Mouse (Mus musculus): ENCODE measurements around the gene Susd4. TPM values are rescaled to one million over a fixed set of nuclear protein-coding genes. Genes with fewer than 3 reads are reported as not detected.
A peak's percentile ranks its signal among the peaks of the same experiment; 100 is the strongest.

The Susd4 gene
- polyA plus RNA-seq, 1 experiment from 2014 or later, result 26.0 TPM

GRCm38 (mm10) chr1:182817106-182817505, 53.4 kb downstream of the Susd4 start:
- ATAC-seq (replicated peaks; ENCODE audit: low FRiP score, low read depth) (no peak), DNase-seq (ENCODE audit: low spot score) (no peak)
- no peaks in the 10 kb centered on the region for H3K36me3 ChIP-seq (ENCODE audit: insufficient read depth, low read length)
- 69% methylated on average over 5 of the region's 5 CpGs for WGBS
- H3K9me3 ChIP-seq (replicated peaks; ENCODE audit: low read length), result no peaks in the 10 kb centered on the region
- 0 out of 2 replicates have a peak, but pooled peaks cover 14% of the 10 kb centered on the region for H3K4me1 ChIP-seq (replicated peaks; ENCODE audit: insufficient read depth, low read length)
- H3K4me2 ChIP-seq (ENCODE audit: low read length), result no peak overlapping the region
- no peak overlapping the region for H3K9ac ChIP-seq (ENCODE audit: low read depth, low read length)
- no peaks in the 10 kb centered on the region for H3K27me3 ChIP-seq (ENCODE audit: insufficient read depth, low read length)
- no peak overlapping the region for H3K27ac ChIP-seq
- H3K4me3 ChIP-seq (replicated peaks; ENCODE audit: low read depth, low read length), result no peak overlapping the region
- TF ChIP-seq CTCF (IDR thresholded peaks at IDR 0.05; ENCODE audit: low read depth), result no peak

GRCm38 (mm10) chr1:182817624-182818023, 54.0 kb downstream of the Susd4 start:
- Histone ChIP-seq H3K4me2 (ENCODE audit: low read length) (no peak overlapping the region), H3K27ac (no peak overlapping the region), H3K4me3 (replicated peaks; ENCODE audit: low read depth, low read length) (no peak overlapping the region), H3K9me3 (replicated peaks; ENCODE audit: low read length) (no peaks in the 10 kb centered on the region), H3K4me1 (replicated peaks; ENCODE audit: insufficient read depth, low read length) (0 out of 2 replicates have a peak, but pooled peaks cover 14% of the 10 kb centered on the region), H3K27me3 (ENCODE audit: insufficient read depth, low read length) (no peaks in the 10 kb centered on the region), H3K36me3 (ENCODE audit: insufficient read depth, low read length) (no peaks in the 10 kb centered on the region), H3K9ac (ENCODE audit: low read depth, low read length) (no peak overlapping the region)
- DNase-seq (ENCODE audit: low spot score) (no peak), ATAC-seq (replicated peaks; ENCODE audit: low FRiP score, low read depth) (no peak)
- WGBS, result 28% methylated on average over 6 of the region's 6 CpGs
- no peak for TF ChIP-seq CTCF (IDR thresholded peaks at IDR 0.05; ENCODE audit: low read depth)

DNA sequence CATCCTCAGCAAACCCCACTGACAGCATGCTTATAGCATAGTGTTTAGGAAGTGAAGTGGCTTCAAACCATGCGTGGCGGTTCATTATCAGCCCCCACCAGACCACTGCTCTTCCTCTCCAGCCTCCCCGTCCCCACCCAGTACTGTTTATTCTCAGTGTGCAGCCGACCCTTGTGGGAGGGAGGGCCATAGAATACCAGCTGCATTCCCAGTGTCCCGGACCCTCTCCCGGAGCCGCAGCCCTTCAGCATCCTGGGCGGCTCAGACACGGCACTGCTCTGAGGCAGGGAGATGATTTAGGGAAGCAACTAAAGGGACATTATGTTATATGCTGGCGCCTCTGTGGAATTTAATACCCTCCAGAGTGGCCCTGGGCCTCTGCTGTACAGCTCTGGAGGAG, 55.3 kb downstream of the Susd4 start:
- Histone ChIP-seq H3K4me1 (replicated peaks; ENCODE audit: insufficient read depth, low read length) (0 out of 2 replicates have a peak, but pooled peaks cover 11% of the 10 kb centered on the region), H3K27me3 (ENCODE audit: insufficient read depth, low read length) (no peaks in the 10 kb centered on the region), H3K36me3 (ENCODE audit: insufficient read depth, low read length) (no peaks in the 10 kb centered on the region), H3K4me3 (replicated peaks; ENCODE audit: low read depth, low read length) (no peak overlapping the region), H3K27ac (no peak overlapping the region), H3K9me3 (replicated peaks; ENCODE audit: low read length) (no peaks in the 10 kb centered on the region), H3K4me2 (ENCODE audit: low read length) (no peak overlapping the region), H3K9ac (ENCODE audit: low read depth, low read length) (no peak overlapping the region)
- WGBS, result 21% methylated on average over 10 of the region's 10 CpGs
- no peak for TF ChIP-seq CTCF (IDR thresholded peaks at IDR 0.05; ENCODE audit: low read depth)
- peak; percentile 68; the same call in 1 of the 2 replicates for ATAC-seq (replicated peaks; ENCODE audit: low FRiP score, low read depth)
- peak; percentile 66 for DNase-seq (ENCODE audit: low spot score)

DNA sequence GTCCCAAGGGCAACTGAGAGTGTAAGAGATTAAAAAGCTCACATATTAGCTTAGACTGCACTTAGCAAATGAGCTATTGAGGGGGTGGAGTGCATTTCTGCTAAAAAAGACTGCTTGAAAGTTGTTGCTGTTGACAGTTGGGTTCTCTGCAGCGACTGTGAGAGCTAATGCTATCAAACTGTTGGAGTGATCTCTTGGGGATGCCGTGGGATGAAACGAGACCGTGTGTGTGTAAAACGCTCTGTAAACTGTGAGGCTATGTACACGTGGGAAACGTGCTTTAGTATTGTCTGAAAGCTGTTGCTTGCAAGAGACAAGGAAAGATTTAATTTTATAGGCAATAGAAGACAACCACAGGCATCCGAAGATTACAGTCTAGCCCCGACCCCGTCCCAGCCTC, 59.1 kb downstream of the Susd4 start:
- WGBS, result 64% methylated on average over 10 of the region's 10 CpGs
- no peak for TF ChIP-seq CTCF (IDR thresholded peaks at IDR 0.05; ENCODE audit: low read depth)
- H3K4me3 ChIP-seq (replicated peaks; ENCODE audit: low read depth, low read length), result no peak overlapping the region
- ATAC-seq (replicated peaks; ENCODE audit: low FRiP score, low read depth) (no peak), DNase-seq (ENCODE audit: low spot score) (no peak)
- no peak overlapping the region for H3K9ac ChIP-seq (ENCODE audit: low read depth, low read length)
- 0 out of 2 replicates have a peak, but pooled peaks cover 4% of the 10 kb centered on the region for H3K4me1 ChIP-seq (replicated peaks; ENCODE audit: insufficient read depth, low read length)
- no peaks in the 10 kb centered on the region for H3K9me3 ChIP-seq (replicated peaks; ENCODE audit: low read length)
- no peak overlapping the region for H3K4me2 ChIP-seq (ENCODE audit: low read length)
- H3K27me3 ChIP-seq (ENCODE audit: insufficient read depth, low read length), result no peaks in the 10 kb centered on the region
- H3K27ac ChIP-seq, result no peak overlapping the region
- H3K36me3 ChIP-seq (ENCODE audit: insufficient read depth, low read length), result no peaks in the 10 kb centered on the region

DNA sequence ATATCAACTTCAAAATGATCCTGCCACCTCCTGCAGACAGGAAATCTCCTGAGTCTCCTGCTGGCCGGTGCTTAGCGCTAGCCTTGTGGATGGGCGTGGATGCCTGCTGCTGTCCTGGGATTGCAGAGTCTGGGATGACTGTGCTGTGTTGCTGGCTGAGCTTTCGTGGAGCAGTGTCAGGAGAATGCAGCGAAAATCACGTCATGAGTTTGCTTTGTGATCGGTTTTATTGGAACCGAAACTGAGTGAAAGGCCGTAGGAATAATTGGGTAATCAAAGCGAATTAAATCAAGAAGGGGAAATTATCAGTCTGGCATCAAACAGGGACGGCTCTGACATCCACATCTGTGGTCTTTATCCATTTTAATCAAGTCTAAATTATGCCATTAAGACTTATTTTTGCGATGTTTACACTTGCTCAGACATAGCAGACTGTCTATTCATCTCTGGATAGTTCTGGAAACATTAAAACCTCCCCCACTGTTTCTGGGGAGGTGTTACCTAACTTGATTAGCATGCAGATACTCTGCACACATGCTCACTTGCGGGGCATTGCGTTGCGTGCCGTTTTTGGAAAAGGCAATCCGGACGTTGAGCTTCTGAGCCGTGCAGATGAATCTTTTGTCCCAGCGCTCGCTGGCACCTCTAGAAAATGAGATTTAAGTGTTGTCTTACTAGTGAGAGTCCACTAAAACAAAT, 60.2 kb downstream of the Susd4 start:
- H3K9ac ChIP-seq (ENCODE audit: low read depth, low read length), result no peak overlapping the region
- H3K4me3 ChIP-seq (replicated peaks; ENCODE audit: low read depth, low read length), result no peak overlapping the region
- DNase-seq (ENCODE audit: low spot score), result no peak
- H3K27me3 ChIP-seq (ENCODE audit: insufficient read depth, low read length), result no peaks in the 10 kb centered on the region
- no peak for TF ChIP-seq CTCF (IDR thresholded peaks at IDR 0.05; ENCODE audit: low read depth)
- H3K4me1 ChIP-seq (replicated peaks; ENCODE audit: insufficient read depth, low read length), result 0 out of 2 replicates have a peak, but pooled peaks cover 4% of the 10 kb centered on the region
- WGBS, result 66% methylated on average over 21 of the region's 21 CpGs
- H3K27ac ChIP-seq, result no peak overlapping the region
- no peak for ATAC-seq (replicated peaks; ENCODE audit: low FRiP score, low read depth)
- H3K9me3 ChIP-seq (replicated peaks; ENCODE audit: low read length), result no peaks in the 10 kb centered on the region
- H3K36me3 ChIP-seq (ENCODE audit: insufficient read depth, low read length), result no peaks in the 10 kb centered on the region
- no peak overlapping the region for H3K4me2 ChIP-seq (ENCODE audit: low read length)

- Histone ChIP-seq H3K4me1 (replicated peaks; ENCODE audit: insufficient read depth, low read length) (no peaks in the 10 kb centered on the region), H3K27ac (no peak overlapping the region), H3K36me3 (ENCODE audit: insufficient read depth, low read length) (no peaks in the 10 kb centered on the region), H3K9ac (ENCODE audit: low read depth, low read length) (no peak overlapping the region), H3K4me3 (replicated peaks; ENCODE audit: low read depth, low read length) (no peak overlapping the region), H3K27me3 (ENCODE audit: insufficient read depth, low read length) (no peaks in the 10 kb centered on the region), H3K9me3 (replicated peaks; ENCODE audit: low read length) (no peaks in the 10 kb centered on the region), H3K4me2 (ENCODE audit: low read length) (no peak overlapping the region)
- DNase-seq (ENCODE audit: low spot score), result no peak
- ATAC-seq (replicated peaks; ENCODE audit: low FRiP score, low read depth), result no peak
- TF ChIP-seq CTCF (IDR thresholded peaks at IDR 0.05; ENCODE audit: low read depth), result no peak
- 79% methylated on average over 3 of the region's 3 CpGs for WGBS
Measured at GRCm38 (mm10) chr1:182826557-182826956, 62.9 kb downstream of the Susd4 start.
